Mouse (Mus musculus): ENCODE measurements around the gene Rab5if.
"Not testable (repeated sequence)": the region's sequence is repeated elsewhere in the genome, so short reads cannot be mapped to it uniquely, and the experiment has no call there.

Rab5if gene

DNA sequence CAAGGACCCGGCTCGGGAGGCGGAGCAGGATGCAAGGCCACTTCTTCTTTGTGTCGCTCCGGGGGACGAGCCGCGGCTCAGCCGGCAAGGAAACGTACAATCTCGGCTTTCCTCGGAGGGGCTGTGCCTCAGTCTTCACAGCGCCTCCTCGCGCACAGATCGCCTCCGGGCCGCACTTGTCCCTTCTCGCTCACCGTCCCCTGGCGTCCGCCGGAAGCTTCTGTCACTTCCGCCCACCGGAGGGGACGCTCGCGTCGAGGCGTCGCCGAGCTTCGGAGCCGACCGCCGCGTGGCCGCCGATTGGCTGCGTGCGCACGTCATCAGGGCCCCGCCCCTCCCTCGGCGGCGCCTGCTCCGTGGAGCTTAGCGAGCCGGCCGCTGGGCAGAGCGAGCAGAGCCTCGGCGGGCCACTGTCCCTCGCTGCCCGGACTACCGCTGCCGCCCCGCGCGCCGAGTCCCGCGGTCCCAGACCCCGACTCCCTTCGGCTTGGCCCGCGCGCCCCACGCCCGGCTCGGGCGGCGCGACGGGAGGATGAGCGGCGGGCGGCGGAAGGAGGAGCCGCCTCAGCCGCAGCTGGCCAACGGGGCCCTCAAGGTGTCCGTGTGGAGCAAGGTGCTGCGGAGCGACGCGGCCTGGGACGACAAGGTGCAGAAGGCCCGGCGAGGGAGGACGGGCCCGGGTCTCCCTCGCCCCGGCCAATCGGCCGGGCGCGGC, at the start of gene Rab5if:
TSS of gene Rab5if (plus strand) at position 357 of the 715 bp plus-strand sequence.
- in situ Hi-C loops (cut with MboI, MseI), result no loop called here

DNA sequence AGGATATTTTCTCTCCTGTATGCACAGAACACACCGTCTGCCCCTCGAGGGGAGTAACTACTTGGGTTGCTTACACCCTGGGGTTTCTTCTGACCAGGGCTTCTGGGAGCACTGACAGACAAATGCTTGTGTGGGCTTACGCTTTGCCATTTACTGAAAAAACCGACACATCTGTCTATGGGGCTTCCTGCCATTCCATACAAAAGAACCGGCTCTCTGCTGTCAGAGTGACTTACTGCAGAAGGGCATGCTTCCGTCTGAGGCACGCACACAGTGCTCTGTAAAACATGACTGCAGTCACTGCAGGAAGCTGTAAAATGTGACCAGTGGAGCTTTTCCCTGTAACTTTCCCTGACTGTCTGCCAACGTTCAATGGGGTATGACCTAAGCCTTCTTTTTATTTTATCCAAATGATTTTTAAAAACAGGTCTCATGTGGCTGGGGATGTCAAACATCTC, 48.6 kb upstream of the Rab5if start:
- in situ Hi-C loops (cut with MboI, MseI), result no loop called here

DNA sequence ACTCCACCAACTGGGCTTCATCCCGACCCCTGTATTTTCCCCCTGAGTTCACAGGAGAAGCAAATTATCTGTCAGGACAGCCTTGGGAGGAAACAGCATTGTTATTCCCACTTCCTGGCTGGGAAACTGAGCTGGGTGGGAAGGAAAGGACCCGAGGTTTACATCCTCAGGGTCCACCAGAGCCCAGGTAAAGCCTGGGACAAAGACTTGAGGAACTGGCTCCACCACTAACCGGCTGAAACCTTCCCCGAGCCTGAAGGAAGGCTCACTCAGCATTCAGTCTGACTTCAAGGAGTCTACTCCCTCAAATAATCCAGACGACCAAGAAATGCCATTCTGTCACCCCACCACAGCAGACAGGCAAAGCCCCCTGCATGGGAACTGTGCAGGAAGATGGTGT, 48.0 kb upstream of the Rab5if start:
- in situ Hi-C loops (cut with MboI, MseI), result no loop called here

DNA sequence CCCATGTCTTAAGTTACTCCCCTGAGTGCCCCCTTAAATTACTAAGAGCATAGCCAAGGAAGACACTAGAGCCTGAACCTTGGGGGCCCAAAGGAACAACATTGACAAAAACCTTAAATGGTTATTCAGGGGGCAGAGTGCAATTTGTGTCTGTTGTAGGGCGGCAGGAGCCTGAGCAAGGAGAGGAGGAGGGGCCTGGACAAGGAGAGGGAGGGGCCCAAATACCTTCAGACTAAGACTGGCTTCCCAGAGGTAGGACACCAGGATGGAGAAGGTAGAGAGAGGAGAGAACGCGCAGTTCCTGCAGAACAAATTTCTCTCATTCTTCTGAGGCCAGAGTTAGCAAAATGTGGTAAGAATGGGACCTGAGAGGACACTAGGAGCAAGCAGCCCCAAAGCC, 47.5 kb upstream of the Rab5if start:
- in situ Hi-C loops (cut with MboI, MseI), result no loop called here

DNA sequence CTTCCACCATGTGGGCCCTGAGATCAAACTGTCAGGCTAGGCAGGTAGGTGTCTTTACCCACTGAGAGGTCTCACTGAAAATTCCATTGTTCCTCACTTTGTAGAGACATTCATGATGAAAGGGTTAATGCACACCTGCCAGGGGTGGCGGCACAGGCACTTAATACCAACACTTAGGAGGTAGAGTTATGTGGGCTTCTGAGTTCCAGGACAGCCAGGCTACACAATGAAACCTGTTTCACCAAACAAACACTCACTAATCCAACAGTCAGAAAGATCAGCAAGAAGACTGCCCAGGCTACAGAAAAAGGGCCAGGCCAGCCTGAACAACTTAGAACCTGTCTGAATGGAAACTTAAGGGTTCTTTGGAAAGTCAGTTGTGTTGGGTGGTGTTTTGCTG, 46.8 kb upstream of the Rab5if start:
- in situ Hi-C loops (cut with MboI, MseI), result no loop called here

DNA sequence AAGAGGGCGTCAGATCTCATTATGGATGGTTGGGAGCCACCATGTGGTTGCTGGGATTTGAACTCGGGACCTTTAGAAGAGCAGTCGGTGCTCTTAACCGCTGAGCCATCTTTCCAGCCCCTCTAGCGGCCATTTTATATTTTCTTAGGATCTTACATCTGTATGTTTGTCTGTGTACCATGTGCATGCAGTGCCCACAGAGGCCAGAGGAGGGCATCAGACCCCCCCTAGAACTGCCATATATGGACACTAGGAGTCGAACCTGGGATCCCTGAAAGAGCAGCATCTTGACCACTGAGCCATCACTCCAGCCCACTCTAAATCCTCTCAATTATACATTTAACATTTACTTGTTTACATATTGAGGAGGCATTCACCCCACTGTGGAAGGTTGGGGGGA, 37.8 kb upstream of the Rab5if start:
- in situ Hi-C loops (cut with MboI, MseI), result not testable (repeated sequence)

DNA sequence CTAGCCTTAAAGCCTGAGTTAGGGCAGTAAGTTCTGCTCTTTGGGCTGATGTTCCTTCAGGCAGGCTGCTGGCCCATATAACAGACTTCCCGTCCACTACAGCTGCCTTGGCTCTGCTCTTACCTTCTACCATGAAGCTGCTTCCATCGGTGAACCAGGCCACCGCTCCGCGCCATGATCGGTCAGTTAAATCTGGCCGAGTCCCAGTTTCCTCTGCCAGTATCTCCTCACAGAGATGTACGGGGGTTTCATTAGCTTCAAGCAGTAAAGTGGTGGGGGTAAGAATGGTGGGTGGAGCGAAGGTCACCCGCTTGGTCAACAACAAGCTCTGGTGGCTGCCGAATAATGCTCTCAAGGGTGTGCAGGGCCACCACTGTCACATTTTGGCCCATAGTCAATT, 28.6 kb upstream of the Rab5if start:
- in situ Hi-C loops (cut with MboI, MseI), result no loop called here

DNA sequence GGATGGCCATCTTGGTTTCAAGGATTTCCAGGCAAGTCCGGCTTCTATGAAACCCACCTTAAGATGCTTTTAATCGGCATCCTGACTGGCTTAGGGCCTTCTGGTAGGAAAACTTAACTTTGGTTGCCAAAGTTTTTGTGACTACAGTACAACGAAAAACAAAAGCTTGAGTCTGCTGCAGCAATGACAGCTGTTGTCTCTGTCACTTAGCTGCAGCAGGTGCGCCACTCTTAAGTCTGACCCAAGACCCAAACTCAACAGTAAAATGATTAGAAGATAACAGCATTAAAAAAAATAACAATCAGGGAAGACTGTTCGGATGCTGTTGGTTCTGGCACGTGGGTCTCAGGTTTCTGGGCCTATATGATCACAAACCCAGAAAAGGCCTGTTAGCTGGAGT, 24.1 kb upstream of the Rab5if start:
- in situ Hi-C loops (cut with MboI, MseI), result no loop called here

DNA sequence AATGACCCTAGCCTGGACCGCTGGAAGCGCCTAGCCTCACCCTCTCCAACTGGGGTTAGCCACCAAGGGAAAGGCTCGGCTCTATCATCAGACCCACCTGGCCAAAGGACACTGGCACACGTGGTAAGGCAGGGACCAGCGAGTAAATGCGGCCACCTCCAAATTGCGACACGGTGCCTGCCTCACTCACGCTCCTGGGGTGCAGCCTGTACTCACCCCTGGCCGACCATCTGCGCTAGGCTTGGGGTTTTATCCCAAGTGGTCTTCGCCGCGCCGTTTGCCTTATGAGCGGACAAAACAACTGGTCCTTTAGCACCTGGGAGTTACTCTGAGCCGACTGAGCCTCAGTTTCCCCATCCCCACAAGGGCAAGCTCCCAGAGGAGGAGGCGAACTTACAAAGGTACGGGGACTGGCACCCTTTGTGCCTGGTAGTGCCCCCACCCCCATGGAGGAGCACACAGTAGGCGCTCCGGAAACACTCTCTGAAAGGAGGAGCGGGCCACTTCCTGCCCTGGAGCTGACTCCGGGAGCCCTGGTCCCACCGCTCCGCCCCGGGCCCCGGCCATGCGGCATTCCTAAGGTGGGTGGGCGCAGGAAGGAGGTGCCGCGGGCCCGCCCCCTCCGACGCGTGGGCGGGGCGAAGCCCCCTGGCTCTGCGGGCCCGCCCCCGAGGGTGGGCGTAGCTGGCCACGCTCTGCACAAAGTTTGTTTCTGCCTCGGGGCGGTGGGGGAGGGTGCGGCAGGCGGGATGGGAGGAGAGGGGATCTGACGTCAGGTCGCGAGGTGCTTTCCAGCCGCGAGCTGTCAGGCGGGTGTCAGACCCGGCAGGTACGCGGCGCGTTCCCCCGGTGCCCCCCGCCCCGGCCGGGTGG, 23.4 kb upstream of the Rab5if start, which contains the start of gene Tgif2:
TSS of gene Tgif2 (plus strand) at position 689 of the 873 bp plus-strand sequence.
- in situ Hi-C loops (cut with MboI, MseI), result no loop called here

DNA sequence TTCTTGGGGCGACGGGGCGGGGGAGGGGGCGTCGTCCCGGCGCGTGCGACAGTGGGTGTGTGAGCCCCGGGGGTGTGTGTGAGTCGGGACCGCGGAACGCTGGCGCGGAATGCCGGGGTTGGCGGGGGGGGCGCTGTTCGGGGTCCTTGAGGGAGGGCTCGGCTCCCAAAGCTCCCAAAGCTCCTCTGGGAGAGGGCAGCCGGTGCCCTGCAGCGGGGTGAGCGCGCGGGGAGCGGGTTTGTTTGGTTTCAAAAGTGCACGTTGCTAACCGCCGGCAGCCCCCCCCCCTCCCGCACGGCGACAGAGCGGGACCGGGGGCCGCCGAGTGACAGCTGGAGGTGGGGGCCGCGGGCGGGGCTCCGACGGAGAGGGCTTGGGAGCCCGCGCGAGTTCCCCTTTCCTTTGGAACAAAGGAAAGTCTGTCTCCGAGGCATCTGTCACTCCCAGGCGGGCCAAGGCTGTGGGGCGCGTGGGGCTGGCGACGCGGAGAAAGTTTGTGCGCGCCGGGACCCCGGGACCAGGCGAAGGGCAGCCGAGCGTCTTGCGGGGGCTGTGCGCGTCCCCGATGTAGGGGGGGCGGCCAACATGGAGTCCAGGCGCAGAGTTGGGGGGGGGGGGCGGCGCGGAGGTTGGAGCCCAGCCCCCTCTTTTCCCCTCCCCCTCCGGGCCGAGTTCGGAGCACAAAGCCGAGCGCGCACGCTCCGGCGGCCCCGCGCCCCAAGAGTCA, 22.5 kb upstream of the Rab5if start:
- in situ Hi-C loops (cut with MboI, MseI), result no loop called here

DNA sequence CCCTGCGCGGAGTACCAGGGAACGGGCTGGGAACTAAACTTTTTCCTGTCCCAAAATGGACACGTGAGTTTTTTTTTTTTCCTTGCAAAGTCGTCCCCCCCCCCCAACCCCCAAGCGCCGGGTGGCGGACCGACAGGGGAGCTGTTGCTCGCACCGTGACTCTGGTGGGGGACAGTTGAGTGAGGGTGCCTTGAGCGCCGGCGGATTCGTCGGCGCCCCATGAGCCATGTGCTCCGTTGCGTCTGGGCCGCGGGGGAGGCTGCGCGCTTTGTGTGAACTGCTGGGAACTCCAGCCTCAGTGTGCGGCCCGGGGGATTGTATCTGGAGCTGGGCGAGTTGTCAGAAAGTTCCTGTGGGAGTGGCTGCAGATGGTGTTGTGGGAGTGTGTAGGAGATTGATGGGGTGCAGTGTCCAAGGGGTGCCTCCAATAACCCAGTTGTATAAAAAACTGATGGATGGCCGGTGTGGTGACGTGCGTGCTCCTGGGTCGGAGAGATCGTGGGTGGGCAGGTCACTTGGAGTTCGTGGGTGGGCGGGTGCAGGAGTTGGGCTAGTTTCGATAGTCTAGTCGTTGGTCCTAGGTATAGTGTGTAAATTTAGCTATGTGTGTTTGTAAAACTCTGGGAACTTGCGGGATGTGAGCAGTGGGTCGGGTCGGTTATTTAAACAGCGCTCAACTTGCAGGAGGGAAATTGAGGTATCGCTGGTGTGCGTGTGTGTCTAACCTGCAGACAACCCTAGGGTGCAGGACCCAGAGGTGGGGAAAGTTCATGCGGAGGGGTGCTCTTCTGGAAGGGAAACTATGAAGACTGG, 21.7 kb upstream of the Rab5if start:
- in situ Hi-C loops (cut with MboI, MseI), result no loop called here

DNA sequence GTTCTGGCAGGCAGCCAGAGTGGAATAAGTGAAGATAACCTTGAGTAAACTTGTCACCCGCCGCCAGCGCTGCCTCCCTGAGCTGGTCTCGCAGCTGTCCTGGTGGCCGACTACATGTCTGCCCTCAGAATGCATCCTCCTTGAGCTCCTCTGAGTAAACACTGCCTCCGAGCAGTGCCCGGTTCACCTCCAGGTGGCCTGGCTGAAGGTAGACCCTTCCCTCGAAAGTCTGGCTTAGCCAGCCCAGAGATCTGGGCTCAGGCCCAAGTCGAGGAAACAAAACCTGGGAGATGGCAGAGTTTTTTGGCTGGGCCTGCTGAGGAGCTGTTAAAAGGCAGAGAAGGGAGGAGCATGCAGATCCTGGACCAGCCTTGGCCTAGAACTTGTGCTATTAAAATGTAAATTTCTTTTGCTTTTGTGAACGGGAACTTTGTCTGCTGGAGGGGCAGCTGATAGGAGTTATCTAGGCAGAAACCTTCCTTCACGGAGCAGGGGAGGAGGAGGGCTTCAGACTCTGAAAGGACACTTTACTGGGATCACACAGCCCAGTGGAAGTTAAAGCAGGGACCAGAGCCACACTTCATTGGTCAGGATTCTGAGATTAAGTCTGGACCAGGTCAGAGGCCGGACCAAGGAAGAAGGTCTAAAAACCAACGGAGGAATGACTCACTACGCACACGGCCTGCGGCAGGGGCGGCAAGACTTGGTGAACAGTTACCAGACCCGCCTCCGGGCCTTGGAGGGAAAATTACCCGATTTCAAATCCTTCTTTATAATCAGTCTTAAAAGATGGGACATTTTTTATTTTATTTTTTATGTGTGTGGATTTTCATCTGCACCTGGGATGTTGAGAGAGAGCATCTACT, 20.9 kb upstream of the Rab5if start:
- in situ Hi-C loops (cut with MboI, MseI), result no loop called here

DNA sequence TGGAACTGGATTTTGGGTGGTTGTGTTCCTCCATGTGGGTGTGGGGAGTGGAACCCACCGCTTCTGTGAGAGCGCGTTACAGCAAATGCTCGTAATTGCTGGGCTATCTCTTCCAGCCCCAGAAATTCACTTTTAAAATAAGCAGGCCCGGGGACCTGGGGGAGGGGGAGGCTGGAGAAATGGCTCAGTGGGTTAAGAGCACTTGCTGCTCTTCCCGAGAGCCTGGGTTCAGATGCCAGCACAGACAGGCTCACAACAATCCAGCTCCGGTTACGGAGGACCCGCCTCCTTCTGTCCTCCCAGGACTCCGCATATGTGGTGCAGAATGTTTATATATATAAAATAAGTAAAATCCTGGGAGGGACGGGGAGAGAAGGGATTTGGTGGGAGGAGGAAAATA, 20.2 kb upstream of the Rab5if start:
- in situ Hi-C loops (cut with MboI, MseI), result no loop called here

DNA sequence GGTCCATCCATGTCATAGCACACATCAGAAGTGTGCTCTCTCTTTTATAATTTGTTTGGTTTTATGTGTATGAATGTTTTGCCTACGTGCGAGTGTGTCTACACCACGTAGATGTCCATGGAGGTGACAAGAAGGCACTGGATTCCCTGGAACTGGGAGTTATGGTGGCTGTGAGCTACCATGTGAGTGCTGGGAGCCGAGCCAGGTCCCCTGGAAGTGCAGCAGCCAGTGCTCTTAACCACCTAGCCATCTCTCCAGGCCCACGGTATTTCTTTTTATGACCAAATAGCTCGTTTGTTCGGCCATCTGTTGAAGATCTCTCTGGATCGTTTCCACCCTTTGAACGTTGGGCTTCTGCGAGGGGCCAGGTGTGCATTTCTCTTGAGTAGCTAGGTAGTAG, 19.6 kb upstream of the Rab5if start:
- in situ Hi-C loops (cut with MboI, MseI), result no loop called here

DNA sequence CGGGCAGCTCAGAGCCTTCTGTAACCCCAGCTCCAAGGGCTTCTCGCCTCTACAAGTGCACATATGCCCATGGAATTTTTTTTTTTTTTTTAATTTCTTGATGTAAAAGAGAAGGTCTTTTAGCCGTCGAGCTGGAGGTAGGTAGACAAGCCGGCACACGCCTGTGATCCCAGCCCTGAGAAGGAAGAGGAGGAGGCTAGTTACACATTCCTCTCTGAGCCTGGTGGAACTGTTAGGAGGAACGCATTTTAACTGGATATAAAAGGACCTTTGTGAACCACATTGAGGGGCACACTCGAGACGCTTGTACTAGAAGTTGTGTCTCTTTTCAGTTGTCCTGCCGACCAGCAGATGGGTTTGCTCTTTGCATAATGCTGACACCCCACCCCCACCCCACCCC, 18.2 kb upstream of the Rab5if start:
- in situ Hi-C loops (cut with MboI, MseI), result no loop called here

DNA sequence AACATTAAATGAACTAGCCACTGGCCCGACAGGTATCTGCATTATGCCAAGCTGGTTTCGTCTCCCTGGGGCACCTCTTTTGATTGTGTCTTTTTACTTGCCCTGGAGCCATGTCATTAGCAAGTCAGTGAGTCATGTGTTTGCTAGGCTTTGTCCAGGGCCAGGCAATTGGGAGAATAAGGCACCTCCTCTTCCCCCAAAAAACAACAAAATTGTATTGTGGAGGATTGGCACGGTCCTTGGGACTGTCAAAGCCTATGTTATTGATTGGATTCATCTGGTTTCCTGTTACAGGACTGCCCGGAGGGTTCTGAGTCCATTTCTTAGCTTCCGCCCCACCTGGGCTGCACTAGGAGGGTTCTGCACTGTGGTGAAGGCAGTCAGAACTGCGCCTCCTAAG, 15.3 kb upstream of the Rab5if start:
- in situ Hi-C loops (cut with MboI, MseI), result no loop called here

DNA sequence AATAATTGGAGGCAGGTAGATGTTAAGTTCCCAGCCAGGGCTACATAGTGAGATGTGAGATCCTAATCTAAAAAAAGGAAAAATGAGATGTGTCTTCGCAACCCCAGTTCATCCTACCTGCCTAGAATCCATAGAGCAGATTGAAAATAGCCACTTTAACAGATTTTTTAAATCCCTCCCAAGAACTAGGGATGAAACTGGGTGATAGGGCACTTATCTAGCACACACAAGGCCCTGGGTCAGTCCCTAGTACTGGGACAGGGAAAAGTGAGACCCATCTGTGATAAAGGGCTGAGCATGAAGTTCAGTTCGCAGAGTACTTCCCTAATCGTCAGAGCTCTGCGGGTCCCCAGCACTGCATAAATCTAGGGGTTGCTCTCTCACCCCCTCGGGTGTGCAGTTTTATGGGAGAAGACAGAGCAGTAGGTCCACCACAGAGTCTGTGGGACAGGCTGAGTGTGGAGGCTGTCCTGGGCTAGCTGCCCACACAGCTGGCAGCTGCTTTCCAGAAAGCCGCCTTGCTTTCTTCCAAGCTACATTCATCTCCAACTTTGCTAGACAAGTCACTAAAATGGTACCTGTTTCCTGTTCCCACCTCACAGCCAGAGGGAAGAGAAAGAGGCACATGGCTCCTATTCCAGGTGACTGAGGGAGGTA, 14.3 kb upstream of the Rab5if start:
- in situ Hi-C loops (cut with MboI, MseI), result no loop called here

DNA sequence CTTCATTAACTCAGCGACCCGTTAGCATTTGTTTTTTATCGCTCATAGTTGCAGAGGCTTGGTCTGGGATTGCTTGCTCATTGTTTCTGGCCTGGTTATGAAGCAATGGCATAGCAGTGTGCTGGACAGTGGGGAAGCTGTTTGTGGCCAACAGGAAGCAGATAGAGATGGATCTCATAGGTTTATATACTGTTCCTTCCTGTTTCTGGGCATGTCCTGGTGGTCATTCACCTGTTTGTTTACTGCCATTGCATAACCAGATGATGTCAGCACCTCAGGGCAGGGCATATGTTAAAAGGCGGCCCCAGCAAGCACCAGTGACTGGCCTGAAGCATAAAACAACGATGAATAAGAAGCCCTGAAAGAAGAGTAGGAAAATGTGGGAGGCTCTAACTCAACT, 12.4 kb upstream of the Rab5if start:
- in situ Hi-C loops (cut with MboI, MseI), result no loop called here

DNA sequence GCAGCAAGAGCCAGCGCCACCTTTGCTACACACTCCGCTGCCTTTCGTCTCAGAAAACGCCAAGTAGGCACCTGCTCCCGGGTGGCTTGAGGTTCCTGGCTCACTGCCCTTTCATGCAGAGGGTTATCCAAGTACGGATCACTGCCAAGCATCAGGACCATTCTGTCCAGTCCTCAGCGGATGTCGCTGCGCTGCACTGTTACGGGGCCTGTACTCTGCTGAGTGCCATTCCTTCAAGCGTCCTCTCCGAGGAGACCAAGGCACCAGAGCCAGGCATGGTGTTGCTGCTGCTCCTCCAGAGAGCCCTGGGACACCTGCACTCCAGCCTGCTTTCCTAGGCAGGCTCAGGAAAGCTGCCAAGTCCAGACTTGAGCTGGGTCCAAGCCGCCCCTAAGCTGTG, 9.3 kb upstream of the Rab5if start:
- in situ Hi-C loops (cut with MboI, MseI), result not testable (repeated sequence)

Measured in regulatory T cell (primary cell).